Mouse (Mus musculus) urinary bladder, postnatal 14 days (tissue): ENCODE data around the gene Emb.

Experiments
- DNase-seq: peaks from one replicate; pipeline ENCODE4 v3.0.0; 2021; ENCODE audit warnings: low spot score

The Emb gene

DNA sequence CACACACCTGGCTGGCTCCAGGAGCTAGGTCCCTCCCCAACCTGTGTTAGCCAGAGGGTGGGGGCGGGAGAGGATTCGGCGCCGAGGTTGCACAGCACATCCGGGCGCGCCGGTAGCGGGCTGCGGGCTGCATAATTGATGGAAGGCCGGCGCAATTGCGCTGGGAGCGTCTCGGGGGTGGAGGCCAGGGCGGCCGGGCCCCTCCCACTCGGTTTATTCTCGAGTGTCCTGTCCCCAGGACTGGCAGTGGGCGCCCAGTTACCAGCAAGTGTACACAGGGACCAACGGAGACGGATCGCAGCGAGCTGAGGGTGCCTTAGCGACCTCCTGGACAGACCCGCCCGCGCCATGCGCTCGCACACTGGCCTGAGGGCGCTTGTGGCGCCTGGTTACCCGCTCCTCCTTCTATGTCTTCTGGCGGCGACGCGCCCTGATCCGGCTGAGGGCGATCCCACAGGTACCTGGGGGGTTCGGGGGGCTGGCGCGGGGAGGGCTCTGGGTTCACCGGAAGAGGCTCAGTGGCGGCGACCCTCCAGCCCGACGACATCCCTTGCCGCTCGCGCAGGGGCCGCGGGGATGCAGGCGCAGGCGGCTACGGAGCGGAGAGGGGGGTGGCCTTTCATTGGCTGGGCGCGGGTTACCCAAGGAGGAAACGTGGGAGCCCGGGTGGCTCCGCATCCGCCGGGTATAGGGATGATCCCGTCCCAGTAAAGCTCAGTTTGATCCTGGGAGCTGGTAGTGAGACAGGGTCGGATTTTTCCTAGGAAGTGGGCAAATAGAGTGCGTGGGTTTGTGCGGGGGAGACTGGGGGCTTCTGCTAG, 12.4 kb downstream of the Emb start, which contains the start of gene Gm17509:
TSS of gene Gm17509 (minus strand) at position 575 of the 821 bp plus-strand sequence.
- DNase-seq = peak; percentile 49

DNA sequence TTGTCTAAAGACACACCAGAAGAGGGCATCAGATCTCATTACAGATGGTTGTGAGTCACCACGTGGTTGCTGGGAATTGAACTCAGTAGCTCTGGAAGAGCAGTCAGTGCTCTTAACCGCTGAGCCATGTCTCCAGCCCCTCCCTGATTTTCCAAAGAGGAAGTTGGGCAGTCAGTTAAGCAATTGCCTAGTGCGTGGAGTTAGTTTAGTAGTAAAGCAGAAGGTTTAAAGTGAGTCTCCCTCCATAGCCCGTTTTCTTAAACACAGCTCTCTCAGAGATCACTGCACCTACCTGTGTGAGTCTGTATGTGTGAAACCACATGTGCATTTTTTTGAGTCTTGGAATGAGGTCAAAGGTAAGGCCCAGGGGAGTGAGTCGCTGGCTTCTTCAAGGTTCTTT, 14.8 kb downstream of the Emb start:
- no peak for DNase-seq

- DNase-seq = no peak
Measured at GRCm38 (mm10) chr13:117224901-117225300, 16.6 kb downstream of the Emb start.

- DNase-seq = no peak
Measured at GRCm38 (mm10) chr13:117225561-117225960, 17.2 kb downstream of the Emb start.

DNA sequence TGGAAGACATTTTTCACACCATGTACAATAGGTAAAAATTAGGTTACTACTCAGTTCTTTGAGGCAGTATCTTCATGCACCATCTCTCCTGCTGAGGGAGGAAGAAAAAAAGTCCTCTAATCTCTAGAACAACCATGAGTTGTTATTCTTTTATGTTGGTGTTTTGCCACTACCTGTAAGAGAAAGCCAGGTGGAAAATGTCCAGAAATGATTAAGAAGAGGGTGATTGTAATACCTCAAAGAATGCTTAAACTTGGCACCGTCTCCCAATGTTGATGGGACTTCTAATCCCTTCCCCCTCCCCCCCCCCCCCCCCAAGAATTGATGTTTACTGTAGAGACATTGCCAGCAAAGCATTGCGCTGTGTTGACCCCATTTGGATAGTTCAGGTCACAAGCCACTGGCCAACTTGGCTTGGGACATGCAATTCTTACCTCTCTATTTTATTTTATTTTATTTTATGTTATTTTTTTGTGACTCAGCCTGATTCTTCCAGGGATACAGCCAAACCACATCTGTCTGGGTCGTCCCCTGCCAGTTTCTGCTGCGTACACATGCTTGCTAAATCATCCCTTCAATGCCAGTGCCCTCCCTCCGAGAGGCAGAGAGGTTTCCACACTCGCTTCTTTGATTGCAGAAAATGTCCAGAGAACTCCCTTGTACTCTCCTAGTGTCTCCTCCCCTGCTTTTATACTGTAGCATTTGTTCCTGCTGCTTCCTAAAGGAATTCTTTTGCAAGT, 22.2 kb downstream of the Emb start:
- no peak for DNase-seq

DNA sequence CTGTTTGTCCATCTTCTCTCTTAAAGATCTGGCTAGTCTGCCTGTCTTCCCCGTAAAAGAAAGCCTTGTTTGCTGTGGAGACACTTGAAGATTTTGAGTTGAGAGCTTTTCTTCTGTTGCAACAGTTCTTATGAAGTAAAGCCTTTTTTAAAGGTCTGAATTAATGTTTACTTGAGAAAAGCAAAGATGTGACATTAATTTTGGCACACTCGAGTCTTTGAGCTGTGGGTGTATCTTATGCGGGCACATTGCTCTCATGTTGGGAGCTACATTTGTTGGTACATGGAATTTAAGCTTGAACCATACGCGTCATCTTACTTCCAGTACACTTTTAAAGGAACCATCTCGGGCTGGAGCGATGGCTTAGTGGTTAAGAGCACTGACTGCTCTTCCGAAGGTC, 25.5 kb downstream of the Emb start:
- no peak for DNase-seq

- no peak for DNase-seq
Measured at GRCm38 (mm10) chr13:117234486-117234885, 26.1 kb downstream of the Emb start.

DNA sequence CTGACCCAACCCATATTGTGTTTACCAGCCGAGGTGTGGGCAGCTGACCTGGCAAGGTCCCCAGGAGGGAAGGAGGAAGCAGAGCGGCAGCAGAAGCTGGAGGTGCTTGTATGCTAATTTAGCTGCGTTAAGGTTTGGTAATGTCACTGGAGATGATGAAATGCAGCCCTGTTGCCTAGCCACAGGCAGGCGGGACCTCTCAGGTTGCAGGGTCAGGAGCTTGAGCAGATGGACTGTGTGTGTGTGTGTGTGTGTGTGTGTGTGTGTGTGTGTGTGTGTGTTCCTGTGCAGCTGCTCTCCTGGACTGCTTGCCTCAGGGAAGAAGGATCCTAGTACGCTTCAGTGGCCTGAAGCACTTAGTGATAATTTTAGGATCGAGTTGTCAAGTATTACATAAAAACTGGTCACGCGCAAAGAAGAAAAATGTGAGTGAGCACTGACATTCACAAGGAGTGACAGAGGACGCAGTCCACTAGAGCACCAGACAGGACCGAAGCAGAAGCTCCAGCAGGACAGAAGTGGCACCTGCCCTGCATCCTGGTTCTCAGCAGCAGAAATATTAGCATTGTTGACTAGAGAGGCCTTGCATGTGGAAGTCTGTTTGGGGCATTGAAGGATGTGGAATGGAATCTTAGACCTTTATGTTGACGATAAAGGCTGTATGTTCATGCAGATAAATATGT, 27.3 kb downstream of the Emb start:
- DNase-seq = peak; percentile 48

- DNase-seq = no peak
Measured at GRCm38 (mm10) chr13:117237111-117237510, 28.8 kb downstream of the Emb start.

GRCm38 (mm10) chr13:117242063-117242462, 33.7 kb downstream of the Emb start:
- DNase-seq = no peak

DNA sequence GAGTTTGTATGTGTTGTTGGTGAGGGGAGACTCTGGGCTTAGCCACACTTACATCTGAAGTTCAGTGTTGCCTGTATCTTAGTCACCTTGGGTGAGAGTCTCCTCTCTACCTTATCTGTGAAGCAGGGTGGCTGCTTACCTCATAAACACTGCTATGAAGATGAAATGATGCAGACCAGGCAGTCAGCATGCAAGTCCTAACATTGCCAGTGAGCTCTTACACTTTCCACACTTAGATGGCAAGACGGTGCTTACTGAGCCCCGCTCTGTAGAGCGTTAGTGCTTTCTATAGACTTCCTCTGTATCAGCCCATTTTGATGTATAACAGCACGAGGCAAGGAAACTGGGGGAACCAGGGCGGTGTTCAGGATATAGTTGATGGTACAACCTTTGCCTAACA, 34.3 kb downstream of the Emb start:
- DNase-seq = no peak

GRCm38 (mm10) chr13:117260704-117261103, 52.4 kb downstream of the Emb start:
- DNase-seq = no peak

DNA sequence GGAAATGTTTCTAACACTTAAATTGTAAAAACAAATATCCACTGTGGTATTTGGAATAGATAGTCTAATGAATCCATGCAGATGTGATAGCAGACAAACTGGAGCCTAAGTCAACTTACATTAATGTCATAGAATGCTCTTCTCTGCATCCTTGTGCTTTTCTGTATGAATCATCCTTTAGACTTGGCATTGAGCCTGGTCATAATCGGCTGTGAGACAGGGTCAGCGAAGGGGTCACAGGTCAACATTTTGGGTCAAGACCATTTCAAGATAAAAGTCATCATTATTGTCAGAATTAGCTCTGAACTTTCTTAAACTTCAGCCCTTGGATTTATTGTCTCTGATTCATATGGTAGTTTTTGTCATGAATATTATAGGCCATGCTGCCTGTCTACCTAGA, 57.8 kb downstream of the Emb start:
- DNase-seq = no peak

- DNase-seq = no peak
Measured at GRCm38 (mm10) chr13:117267963-117268362, 59.6 kb downstream of the Emb start.

- DNase-seq = no peak
Measured at GRCm38 (mm10) chr13:117284036-117284435, 75.7 kb downstream of the Emb start.

DNA sequence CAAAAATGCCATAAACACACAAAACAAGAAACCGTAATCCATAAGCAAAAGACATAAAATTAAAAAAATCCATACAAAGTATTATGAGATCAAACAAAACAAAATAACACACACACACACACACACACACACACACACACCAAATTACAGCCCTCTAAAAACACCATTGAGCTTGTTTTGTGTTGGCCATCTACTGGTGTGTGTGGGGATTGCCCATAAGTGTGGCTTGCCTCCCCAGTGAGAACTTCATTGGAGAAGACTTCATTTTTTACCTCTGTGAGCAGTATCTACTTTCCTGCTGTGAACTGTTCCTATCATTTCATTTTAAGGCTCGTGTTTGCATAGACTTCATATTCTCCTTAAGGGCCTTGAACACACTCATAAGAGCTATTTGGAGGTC, 78.6 kb downstream of the Emb start:
- no peak for DNase-seq

DNA sequence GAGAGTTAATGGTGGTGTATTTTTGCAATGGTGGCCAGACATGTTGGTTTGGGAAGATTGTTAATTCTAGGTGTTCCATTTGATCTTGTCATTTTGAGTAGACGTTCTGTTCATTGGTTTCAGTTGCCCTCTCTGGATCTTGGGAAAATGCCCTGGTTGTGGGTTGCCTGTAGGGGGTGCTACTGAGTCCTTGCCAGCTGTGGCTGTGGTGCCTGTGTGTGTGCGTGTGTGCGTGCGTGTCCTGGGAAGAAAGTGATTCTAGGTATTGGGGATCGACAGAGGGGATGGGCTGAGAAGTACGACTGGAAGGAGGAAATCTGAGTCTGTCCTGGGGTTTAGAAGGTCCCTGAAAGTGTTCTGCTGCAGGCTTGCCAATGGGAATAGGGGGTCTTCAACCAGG, 79.1 kb downstream of the Emb start:
- no peak for DNase-seq

DNA sequence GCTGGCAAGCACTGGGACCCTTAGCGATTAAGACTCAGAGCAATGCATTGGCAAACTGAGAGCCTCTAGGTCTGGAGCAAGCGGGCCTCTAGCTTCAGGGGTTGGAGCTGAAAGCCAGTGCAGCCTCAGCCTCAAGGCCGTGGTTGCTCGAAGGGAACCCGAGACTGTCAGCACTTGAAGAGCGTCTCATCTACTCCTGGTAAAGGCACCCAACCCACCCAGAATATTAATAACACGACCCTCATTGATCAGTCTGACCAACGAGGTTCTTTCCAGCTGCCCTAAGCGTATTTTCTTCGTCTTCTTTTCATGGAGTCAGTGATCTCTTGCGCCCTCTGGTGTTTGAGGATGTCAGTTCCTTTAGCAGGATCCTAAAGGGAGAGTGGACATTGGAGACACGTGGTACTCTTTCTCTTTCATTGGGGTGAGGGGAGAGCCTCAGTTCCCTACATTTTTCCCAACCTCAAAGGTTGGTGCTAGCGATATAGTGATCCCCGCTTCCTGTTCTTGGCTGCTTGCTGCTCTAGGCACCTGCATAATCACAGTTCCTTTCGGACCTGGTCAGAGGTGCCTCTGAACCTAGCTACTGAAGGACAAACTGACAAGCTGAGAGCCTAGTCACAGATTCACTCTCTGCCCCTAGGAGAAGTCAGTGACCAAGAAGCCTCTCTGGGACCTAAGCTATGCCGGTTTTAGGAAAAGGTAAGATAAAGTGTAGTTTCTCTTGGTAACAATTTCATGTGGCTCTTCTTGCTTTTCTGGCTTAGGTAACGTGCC, 81.3 kb downstream of the Emb start:
- DNase-seq = peak; percentile 76

DNA sequence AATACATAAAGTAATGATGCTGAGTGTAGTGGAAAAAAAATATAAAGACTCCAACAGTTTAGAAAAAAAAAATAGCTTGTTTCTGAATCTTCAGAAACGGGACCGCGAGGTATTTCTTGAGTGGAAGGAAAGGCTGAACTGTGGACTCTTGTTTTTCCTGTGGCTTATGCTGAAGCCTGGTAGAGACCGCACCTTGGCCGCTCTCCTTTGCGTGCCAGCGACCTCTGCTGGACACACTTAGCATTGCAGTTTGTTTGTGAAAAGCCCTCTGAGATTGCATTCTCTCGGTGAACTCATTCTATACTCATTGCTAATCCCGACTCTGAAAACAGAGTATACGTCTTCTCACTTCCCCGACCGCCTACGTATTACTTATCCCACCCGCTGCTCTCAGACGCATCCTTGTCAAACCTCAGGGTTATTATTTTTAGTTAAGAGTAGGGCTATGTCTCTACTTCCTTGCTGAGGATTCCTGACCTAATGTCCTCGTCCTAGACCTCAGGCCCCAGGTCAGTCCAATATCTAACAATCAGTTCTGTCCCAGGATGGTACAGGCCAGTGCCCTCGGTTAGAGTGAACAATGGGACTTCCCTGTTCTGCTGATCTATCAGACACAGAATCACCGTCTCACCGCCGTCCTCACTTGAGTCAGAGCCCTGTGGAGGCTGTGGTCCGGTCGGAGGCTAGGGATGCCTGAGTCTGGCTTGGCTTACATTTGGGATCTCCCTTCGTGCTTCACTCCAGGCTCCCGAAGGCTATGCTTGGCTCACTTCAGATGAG, 103.3 kb downstream of the Emb start:
- peak; percentile 78 for DNase-seq
